ENCODE assay signal across 9 mouse cellular contexts in genomic region chr5:124093120-124093794, GRCm38 (mm10). TPM values are rescaled to one million over a fixed set of nuclear protein-coding genes. Genes with fewer than 3 reads are reported as not detected.
DNase-seq lines count a peak whose midpoint lies in the region; ATAC-seq and TF ChIP-seq lines count a peak whose summit lies in the region.
"Had no signal": no experiment of that assay in that cellular context is flagged by ENCODE, and none has a peak within 500 bp of the region (broad histone marks: within the 10 kb centered on the region; RNA-seq: fewer than 3 reads in every experiment).

No protein-coding gene starts in this region.

- 72% methylated on average over 11 of the region's 11 CpGs for WGBS in limb, embryonic 14.5 days
- 80% methylated on average over 11 of the region's 11 CpGs for WGBS in limb, embryonic 10.5 days

- H3K9me3 ChIP-seq in limb, embryonic 14.5 days (ENCODE audit: control insufficient read depth, low read length) = 0 out of 2 replicates have a peak, but pooled peaks cover 4% of the 10 kb centered on the region
- H3K9me3 ChIP-seq in limb, embryonic 10.5 days (replicated peaks) = no peaks in the 10 kb centered on the region
- H3K9me3 ChIP-seq: midbrain, embryonic 12.5 days had no signal

- H3K27me3 ChIP-seq in limb, embryonic 14.5 days (ENCODE audit: control insufficient read depth, insufficient read depth, low read length) = no peaks in the 10 kb centered on the region; the same call in 1 of the 2 replicates
- H3K27me3 ChIP-seq in limb, embryonic 10.5 days (ENCODE audit: low read depth, poor library complexity, severe bottlenecking) = peaks cover 30% of the 10 kb centered on the region

- H3K9ac ChIP-seq in limb, embryonic 14.5 days (ENCODE audit: low read depth, low read length, severe bottlenecking) = 0 out of 2 replicates have a peak overlapping the region, but pooled peaks have one; percentile 28
- H3K9ac ChIP-seq: midbrain, embryonic 12.5 days had no signal

- peaks cover 7% of the 10 kb centered on the region; the same call in 1 of the 2 replicates for H3K4me1 ChIP-seq in limb, embryonic 14.5 days (ENCODE audit: control insufficient read depth, insufficient read depth, low read length)
- H3K4me1 ChIP-seq in limb, embryonic 10.5 days = peaks cover 16% of the 10 kb centered on the region

- no peak for TF ChIP-seq CTCF in brain, embryonic 14.5 days (IDR thresholded peaks at IDR 0.05; ENCODE audit: borderline replicate concordance, extremely low read depth, insufficient read depth, insufficient read length)
- no peak for TF ChIP-seq CTCF in layer of hippocampus, adult 2 months (conservative IDR thresholded peaks at IDR 0.05)

- TF ChIP-seq POLR2A in limb, embryonic 14.5 days (IDR thresholded peaks at IDR 0.05; ENCODE audit: borderline replicate concordance, extremely low read depth, insufficient read depth, insufficient read length) = no peak
- no peak for TF ChIP-seq POLR2A in brain, embryonic 14.5 days (IDR thresholded peaks at IDR 0.05; ENCODE audit: borderline replicate concordance, extremely low read depth, insufficient read depth, insufficient read length, poor library complexity, severe bottlenecking)

- no peak overlapping the region for H3K4me2 ChIP-seq in limb, embryonic 14.5 days (replicated peaks; ENCODE audit: low read depth, low read length, severe bottlenecking)
- H3K4me2 ChIP-seq: midbrain, embryonic 12.5 days had no signal

- no peak overlapping the region for H3K27ac ChIP-seq in limb, embryonic 14.5 days (replicated peaks; ENCODE audit: low read depth, low read length)
- H3K27ac ChIP-seq in limb, embryonic 10.5 days = no peak overlapping the region
- peak overlapping the region; percentile 83 for H3K27ac ChIP-seq in layer of hippocampus, adult 2 months
- H3K27ac ChIP-seq: midbrain, embryonic 12.5 days had no signal

- ATAC-seq in limb, embryonic 14.5 days (ENCODE audit: low FRiP score, low read depth) = no peak
- peak; percentile 53 for ATAC-seq in frontal cortex, adult (ENCODE audit: low TSS enrichment)

- no peaks in the 10 kb centered on the region for H3K36me3 ChIP-seq in limb, embryonic 14.5 days (ENCODE audit: control insufficient read depth, insufficient read depth, low read length)
- no peaks in the 10 kb centered on the region for H3K36me3 ChIP-seq in limb, embryonic 10.5 days
- H3K36me3 ChIP-seq: midbrain, embryonic 12.5 days had no signal

- DNase-seq in limb, embryonic 14.5 days (ENCODE audit: low spot score) = no peak
- no peak for DNase-seq in limb, embryonic 10.5 days (ENCODE audit: low spot score)
- peak; percentile 74 for DNase-seq in brain, embryonic 14.5 days (ENCODE audit: low read depth)
- DNase-seq in layer of hippocampus, adult 2 months (ENCODE audit: low spot score in 2 of 2) = peak in 1 of 2 experiments; percentile 71
- peak; percentile 58 for DNase-seq in ovary, postnatal 36 days (ENCODE audit: low spot score)
- no peak for DNase-seq in embryo, embryonic 10.5 days (ENCODE audit: low spot score)
- no peak for DNase-seq in urinary bladder, postnatal 10 days (ENCODE audit: low spot score)

- no peak overlapping the region for H3K4me3 ChIP-seq in limb, embryonic 14.5 days (replicated peaks; ENCODE audit: low read length)
- no peak overlapping the region for H3K4me3 ChIP-seq in limb, embryonic 10.5 days
- peak overlapping the region; percentile 30 for H3K4me3 ChIP-seq in layer of hippocampus, adult 2 months
- H3K4me3 ChIP-seq: midbrain, embryonic 12.5 days had no signal

RNA-seq across cellular contexts. Expression of gene Abcb9, which starts 2.3 kb away (rescaled TPM):
- polyA plus RNA-seq in limb, embryonic 14.5 days (2012; rRNA removed) = 2.6 and 3.8 TPM in 2 replicates
- polyA plus RNA-seq in limb, embryonic 14.5 days (2014; fragmentation: Nextera tagmentation; extraction: Ambion mirVana) = 2.2 and 3.4 TPM in 2 replicates
- 0.13 and 0.55 TPM in 2 replicates for polyA plus RNA-seq in limb, embryonic 10.5 days (2016; fragmentation: Nextera tagmentation; extraction: Ambion mirVana)
- 6.5 and 9.6 TPM in 2 replicates for polyA plus RNA-seq in brain, embryonic 14.5 days (2012; rRNA removed)
- total RNA-seq in layer of hippocampus, adult 2 months (2021) = 10 to 100 TPM; 27.0 to 31.7 TPM

RNA-seq across cellular contexts. Expression of gene Ogfod2, which starts 18.8 kb away (rescaled TPM):
- polyA plus RNA-seq in limb, embryonic 14.5 days (2012; rRNA removed) = 26.5 and 42.0 TPM in 2 replicates
- 14.2 and 16.4 TPM in 2 replicates for polyA plus RNA-seq in limb, embryonic 14.5 days (2014; fragmentation: Nextera tagmentation; extraction: Ambion mirVana)
- polyA plus RNA-seq in limb, embryonic 10.5 days (2016; fragmentation: Nextera tagmentation; extraction: Ambion mirVana) = 13.2 and 16.2 TPM in 2 replicates
- 38.1 and 47.2 TPM in 2 replicates for polyA plus RNA-seq in brain, embryonic 14.5 days (2012; rRNA removed)
- 10 to 100 TPM; 32.7 to 38.7 TPM for total RNA-seq in layer of hippocampus, adult 2 months (2021)

RNA-seq across cellular contexts. Expression of gene Arl6ip4, which starts 22.6 kb away (rescaled TPM):
- polyA plus RNA-seq in limb, embryonic 14.5 days (2012; rRNA removed) = 67.6 and 95.1 TPM in 2 replicates
- 88.3 and 94.9 TPM in 2 replicates for polyA plus RNA-seq in limb, embryonic 14.5 days (2014; fragmentation: Nextera tagmentation; extraction: Ambion mirVana)
- polyA plus RNA-seq in limb, embryonic 10.5 days (2016; fragmentation: Nextera tagmentation; extraction: Ambion mirVana) = 139 and 150 TPM in 2 replicates
- polyA plus RNA-seq in brain, embryonic 14.5 days (2012; rRNA removed) = 64.5 and 67.8 TPM in 2 replicates
- 10 to 100 TPM; 49.8 to 52.2 TPM for total RNA-seq in layer of hippocampus, adult 2 months (2021)

Comparison
In these comparisons a context has a peak if more than half of its experiments do, and no peak if none do; other contexts are left out.
1. DNase-seq: peak in brain, embryonic 14.5 days (single experiment) and ovary, postnatal 36 days (single experiment); none in limb, embryonic 14.5 days (single experiment), limb, embryonic 10.5 days (single experiment), embryo, embryonic 10.5 days (single experiment) and urinary bladder, postnatal 10 days (single experiment).